Mouse (Mus musculus): ENCODE data around the gene Exoc4.

The Exoc4 gene

DNA sequence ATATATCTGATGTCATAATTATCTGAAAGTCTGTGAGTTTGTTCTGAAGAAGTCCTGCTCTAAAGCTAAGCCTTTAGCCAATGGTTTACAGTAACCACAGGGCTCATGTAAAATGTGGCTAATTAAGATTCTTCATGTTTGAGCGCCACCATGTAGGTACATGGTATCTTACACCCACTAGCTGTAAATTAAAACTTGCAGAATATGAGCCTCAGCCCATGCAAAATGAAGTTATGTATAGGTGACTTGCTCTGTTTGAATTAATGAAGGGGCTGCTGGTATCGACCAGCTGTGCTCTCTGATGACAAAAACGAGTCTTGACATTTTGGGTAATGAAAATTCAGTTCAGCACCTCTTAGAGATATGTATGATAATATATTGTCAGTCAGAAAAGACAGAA is 216.0 kb downstream of the Exoc4 start:
- in situ Hi-C loops (cut with MboI; ENCODE audit: unreplicated experiment in 2 of 2): no loop called here

DNA sequence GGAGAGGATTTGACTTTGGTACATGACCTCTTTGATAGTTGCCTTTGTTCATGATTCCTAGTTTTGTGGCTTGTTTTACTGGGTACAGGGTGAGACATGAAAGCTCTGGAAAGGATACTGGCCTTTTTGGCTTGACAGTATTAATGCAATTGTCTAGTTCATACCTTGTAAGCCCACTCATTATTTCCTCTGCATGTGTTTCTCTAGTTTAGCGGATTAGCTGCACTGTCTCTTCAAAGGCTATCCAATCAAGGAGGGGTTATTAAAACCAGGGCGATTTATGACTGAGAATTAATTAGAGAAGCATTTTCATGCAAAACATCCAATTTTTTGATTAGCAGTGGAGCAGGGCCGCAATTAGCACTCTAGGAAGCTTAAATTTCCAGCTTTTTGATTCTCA is 216.5 kb downstream of the Exoc4 start:
- in situ Hi-C loops (cut with MboI; ENCODE audit: unreplicated experiment in 2 of 2): no loop called here

DNA sequence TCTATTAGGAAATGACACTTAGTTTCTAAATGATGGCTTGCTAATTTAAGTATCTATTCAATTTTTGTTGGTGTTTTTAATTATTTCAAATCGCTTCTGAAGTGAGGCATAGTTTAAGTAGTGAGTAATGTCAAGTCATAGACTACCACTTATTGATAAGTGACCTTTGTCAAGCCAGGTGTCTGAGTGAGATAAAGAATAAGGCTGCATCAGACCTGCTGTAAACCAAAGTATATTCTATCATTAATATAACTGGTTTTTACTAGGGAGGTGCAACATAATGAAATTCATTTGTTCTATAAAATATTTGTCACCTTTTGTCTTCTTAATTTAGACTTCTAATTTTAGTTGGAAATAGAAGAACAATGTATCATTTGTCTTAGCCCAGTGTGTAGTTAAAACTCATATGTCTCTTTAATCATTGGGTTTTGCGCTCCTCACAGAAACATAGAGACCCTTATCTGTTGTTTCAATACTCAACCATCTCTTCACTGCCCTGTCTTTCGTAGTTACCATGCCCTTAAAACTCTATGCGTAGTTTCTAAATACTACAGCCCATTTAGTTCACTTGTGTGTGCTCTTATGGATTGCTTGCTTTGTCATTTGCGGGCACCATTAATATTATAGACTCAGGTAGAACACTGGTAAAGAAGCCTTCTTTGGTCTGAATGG is 217.4 kb downstream of the Exoc4 start:
- in situ Hi-C loops (cut with MboI; ENCODE audit: unreplicated experiment in 2 of 2): no loop called here

DNA sequence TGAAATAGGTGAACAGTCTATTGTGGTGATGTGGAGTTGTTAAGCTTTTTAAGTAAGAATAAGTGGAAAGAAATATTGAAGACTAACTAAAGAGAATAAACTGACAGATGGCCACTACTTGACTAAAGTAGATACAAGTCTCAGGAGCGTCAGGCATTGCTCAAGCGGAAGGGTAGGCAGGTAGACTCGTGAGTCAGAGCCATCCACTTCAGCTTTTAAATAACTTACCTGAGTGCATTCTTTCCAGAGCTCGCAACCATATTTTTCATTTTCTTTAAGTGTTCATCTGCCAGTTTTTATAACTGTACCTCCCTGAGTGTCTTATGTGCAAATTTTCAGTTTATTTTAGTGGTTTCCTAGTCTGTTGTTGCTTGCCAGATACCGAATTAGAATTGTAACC is 219.6 kb downstream of the Exoc4 start:
- in situ Hi-C loops (cut with MboI; ENCODE audit: unreplicated experiment in 2 of 2): no loop called here

DNA sequence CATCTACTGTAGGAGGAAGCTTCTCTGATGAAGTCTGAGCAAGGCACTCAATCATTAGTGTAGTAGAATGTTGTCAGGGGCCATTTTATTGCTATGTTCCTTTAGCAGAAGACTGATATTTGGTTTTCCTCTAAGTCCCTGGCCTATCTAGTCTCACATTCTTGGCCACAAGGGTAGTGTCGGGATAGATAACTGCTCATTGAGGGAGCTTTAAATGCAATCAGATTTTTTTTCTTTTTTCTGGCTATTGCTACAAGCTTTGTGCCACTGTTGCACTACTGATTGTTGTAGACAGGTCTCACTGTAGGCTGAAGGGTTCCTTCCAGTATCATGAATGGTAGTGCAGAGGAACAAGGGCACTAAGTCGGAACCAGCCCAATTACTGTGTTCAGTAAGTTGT is 227.2 kb downstream of the Exoc4 start:
- in situ Hi-C loops (cut with MboI; ENCODE audit: unreplicated experiment in 2 of 2): no loop called here

DNA sequence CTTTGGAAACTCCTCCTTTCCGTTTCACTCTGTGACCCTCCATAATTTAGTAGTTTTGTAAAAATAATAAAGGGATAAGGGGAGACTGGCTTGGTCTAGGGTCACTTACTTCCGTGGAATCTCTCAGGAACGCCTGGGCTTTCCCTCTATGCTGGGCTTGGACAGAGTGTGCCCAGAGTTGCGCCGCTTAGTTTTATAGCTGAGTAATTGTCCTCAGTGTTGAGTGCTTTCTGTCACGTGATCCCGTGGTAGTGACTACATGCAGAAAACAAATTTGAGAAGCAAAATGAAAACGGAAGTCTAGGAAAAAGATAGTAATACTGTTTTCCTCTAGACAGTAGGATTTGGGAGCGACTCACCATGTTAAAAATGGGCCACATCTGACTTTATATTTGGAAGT is 235.7 kb downstream of the Exoc4 start:
- in situ Hi-C loops (cut with MboI; ENCODE audit: unreplicated experiment in 2 of 2): no loop called here

DNA sequence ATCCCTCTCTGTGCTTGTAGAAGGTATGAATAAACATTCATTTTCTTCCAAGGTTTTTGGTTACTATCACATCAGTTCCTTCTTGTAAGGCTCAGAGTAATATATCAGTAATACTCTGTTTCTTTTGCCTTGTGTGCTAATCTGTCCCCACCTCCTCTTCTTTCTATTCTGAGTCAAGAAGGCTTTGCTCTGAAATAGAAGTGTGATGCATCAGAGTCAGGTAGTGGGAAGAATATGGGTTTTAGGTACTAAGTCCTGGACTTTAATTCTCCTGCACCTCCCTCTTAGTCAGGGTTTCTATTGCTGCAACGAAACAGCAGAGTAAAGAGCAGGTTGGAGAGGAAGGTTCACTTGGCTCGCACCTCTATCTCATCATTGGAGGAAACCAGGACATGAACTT is 240.9 kb downstream of the Exoc4 start:
- in situ Hi-C loops (cut with MboI; ENCODE audit: unreplicated experiment in 2 of 2): no loop called here

DNA sequence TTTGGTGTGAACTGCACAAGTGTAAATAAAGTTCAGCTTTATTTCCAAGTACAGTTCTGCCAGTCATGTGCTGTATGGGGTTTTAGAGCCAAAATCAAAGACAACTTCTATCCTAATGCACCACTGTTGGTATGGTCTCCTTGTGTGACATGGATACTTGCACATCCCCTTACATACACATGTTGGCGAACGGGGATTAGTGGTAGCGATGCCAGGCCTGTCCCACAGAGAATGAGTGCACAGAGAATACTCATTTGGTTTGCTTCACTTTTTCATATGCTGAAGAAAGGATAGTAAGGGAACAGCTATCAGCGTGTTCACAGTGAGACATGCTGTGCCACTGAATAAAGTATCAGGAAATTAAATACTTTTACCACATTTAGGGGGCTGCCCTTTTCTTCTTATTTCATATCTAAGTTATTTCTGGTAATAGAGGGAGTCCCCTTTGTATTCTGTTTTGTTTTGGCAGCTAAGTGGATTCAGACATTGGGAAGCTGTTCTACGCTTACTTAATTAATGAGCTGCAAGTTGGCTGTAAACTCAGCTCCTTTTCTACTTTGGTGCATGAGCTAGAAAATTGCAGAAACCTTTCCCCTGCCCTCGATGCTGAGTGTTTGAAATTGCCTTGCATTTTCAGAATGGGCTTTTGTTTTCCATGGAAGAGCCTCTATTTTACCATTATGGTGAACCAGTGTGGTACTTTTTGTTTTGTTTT is 247.4 kb downstream of the Exoc4 start:
- in situ Hi-C loops (cut with MboI; ENCODE audit: unreplicated experiment in 2 of 2): no loop called here

DNA sequence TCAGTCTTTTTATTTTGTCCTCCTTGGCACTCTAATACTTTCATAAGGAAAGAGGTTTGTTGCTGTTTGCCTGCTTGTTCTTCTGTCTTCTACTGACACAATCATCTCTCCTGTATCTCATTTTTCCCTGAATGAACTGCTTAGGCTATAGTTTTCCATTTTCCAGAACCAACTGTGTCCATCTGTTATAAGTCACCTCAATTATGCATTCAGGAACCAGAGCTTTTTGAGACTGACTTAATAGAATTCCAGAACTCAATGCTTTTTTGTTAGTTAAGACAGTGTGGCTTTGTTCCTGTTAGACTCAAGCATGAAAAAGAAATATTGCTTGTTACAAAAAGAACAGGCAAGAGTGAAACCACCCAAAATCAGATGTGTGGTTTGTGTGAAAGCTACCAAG is 248.5 kb downstream of the Exoc4 start:
- in situ Hi-C loops (cut with MboI; ENCODE audit: unreplicated experiment in 2 of 2): no loop called here

DNA sequence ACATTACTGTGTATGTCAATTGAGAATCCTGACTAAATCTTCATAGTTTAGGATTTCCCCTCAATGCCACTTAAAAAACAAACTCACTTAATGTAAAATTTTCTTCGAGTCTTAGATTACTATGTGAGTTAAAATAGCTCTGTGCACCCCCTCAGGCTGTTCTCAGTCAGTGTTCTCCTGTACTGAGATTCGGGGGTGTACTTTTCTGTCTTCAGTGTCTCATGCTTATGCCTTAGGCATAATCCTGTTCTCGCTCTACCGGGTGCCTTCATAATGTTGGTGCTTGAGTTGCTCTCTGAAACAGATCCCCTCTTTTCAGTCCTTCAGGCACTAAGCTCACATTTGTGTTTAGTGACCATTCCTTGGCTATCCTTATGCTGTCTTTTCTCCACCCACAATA is 253.5 kb downstream of the Exoc4 start:
- in situ Hi-C loops (cut with MboI; ENCODE audit: unreplicated experiment in 2 of 2): no loop called here

DNA sequence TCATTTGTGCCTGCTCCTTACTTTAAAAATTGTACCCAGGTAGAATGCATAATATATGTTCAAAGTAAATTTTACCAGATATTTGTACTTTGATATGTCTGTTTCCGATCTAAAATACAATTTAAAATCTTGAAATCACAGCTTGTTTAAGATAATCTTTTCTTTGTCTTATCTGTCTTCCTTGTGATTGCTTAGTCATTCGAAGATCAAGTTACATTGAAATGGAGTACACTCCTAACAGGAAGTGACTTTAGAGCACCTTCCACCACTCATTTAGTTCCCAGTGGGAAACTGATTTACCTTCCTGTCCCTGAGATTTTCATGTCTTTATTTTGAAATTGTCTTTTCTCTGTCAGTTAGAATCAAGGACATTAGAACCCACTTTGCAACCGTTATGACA is 254.5 kb downstream of the Exoc4 start:
- in situ Hi-C loops (cut with MboI; ENCODE audit: unreplicated experiment in 2 of 2): no loop called here

DNA sequence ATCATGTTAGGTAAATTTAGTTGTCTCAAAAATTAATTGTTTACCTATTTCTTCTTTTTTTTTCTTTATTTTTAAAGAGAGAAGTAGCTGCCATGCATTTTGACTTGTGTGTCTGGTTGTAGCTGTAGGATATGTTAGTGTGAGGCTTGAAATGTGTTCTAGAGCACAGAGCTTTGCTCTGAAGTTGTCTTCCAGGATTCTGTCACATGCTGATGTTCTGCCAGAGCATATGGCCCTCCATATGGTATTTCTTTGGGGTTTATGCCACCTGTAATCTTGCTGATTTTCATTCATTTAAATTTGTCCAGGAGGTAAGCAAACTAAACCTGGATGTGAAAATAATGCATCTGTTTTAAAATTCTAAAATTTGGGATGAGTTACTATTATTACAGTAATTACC is 258.2 kb downstream of the Exoc4 start:
- in situ Hi-C loops (cut with MboI; ENCODE audit: unreplicated experiment in 2 of 2): no loop called here

DNA sequence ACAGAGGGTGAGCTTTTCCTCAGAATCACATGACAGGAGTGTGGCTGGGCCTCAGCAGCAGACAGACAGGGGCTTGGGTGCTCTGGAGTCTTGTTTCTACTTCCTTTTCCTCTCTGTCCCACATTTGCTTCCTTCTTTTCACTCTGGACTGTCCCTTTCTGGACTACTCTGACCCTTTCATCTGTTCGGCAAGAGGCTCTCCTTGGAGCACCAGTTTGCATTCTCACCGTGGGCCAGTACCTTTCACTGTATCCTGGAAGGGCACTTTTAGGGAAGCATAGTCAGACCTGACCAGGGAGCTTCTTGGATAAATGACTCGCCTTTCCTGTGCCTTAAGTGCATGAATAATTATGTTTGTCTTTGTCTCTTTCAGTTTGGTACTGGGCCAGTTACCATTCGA is 266.5 kb downstream of the Exoc4 start:
- in situ Hi-C loops (cut with MboI; ENCODE audit: unreplicated experiment in 2 of 2): no loop called here

DNA sequence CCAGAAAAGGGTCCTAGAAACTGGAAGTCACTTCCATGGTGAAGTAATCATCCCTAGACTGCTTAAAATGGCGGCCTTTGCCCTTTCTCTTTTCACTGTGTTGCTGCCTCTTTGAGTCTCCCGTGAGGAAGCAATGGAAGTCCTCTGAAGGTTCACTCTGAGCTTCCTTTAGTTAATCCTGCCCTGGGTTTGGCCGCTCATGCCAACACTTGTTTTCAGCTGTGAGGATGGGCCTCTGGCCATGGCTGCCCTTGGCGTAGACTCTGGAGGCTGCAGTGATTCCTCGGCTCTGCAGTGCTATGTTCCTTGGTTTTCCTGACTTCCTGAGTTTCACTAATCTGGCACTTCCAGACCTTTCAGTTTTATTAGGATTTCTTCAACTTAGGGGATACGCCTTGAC is 267.9 kb downstream of the Exoc4 start:
- in situ Hi-C loops (cut with MboI; ENCODE audit: unreplicated experiment in 2 of 2): no loop called here

DNA sequence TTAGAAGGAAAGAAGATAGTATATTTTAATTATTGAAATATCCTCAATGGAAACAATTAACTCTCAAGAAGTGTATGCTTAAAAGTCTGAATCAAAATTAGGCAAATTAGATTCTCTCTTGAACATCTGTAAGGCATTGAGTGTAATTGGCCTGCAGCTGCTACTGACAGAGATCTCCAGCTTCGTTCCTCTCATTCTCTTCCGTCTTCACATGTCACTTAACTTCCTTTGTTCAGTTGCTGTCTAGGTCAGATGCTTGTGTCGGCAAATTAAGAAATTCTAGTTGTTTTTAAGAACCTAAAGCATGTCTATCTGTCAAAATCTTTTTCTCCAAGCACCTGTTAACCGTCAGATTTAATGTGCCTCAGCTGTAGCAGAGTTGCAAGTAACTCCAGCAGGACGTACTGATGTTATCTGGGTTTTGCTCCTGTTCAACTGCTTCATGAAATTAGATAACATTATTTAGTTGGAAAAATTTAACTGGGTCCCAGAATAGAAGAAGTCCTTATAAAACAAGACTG is 269.1 kb downstream of the Exoc4 start:
- in situ Hi-C loops (cut with MboI; ENCODE audit: unreplicated experiment in 2 of 2): no loop called here

DNA sequence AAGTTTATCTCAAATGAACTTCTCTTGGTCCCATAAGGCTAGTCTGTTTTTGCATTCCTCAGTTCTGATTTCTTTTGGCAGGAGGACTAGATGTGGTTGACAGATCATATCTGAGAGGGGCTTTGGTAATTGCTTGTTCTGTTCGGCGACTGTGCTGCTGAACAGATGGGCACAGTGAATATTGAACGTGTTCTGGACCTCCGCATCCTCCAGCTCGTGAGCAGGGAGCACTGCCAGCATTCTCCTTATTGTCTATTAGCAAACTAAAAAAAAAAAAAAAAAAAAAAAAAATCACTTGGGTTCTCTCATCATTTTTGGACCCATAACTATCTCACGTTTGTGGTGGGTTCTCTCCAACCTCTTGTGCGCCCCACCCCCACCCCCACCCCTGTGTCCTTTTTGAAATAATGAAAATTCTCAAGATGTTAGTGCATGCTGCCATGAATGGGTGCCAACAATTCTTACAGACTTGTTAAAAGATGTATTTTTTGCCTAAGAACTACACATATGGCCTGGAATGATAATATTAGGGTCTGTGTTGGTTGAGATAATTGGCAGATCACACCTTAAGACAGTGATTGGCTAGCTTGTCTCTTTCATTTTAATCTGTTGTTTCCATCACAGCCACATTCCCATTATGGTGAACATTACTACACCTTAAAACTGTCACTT is 276.9 kb downstream of the Exoc4 start:
- in situ Hi-C loops (cut with MboI; ENCODE audit: unreplicated experiment in 2 of 2): no loop called here

DNA sequence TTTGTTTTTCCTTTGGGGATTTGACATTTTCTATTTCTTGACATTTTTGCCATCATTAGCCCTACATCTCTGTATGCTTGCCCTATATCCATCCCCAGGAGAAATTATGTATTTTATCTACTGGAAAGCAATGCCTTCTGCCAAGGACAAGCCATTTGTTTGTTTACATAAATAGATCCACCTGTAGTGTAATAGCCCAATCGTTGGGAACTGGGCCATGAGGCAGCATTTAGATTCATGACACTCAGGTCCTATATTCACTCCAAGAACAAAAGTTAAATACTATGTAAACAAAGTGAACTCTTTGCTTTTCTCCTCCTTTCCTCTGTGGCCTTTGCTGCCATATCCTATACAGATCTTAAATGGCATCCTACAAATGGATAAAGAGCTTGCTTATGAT is 291.5 kb downstream of the Exoc4 start:
- in situ Hi-C loops (cut with MboI; ENCODE audit: unreplicated experiment in 2 of 2): no loop called here

DNA sequence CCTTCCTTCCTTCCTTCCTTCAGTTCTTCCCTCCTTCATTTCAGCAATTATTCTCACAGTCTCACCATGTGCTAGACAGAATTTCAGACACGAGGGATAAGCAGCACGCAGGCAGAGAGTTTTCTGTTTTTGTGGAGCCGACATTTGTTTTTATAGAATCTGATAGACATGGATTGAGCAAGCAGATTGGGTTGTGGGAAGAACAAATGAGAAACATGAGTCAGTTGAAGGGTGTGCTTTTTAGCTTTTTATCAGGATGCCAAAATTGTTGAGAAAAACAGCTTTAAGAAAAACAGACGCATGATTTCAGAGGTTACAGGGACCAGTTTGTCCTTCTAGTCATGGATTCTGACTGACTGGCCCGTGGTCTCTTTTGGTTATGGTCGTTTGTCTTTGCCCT is 293.8 kb downstream of the Exoc4 start:
- in situ Hi-C loops (cut with MboI; ENCODE audit: unreplicated experiment in 2 of 2): no loop called here

DNA sequence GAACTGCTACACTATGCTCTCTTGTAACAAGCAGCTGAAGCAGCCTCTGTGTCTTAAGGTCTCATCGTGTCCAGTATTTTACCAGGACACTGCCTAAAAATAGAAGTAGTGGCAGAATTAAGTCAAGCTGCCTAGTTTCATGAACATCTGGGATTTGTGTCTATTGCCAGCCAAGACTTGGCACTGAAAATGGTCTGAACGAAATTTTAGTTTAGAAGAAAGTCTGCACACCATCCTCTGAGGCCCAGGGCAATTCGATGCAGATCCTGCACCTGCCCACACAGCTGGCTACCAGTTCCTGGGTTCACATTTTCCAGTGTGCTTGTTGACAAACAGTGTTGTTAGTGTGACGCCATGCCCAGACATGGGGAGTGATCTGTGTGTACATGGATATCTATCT is 303.0 kb downstream of the Exoc4 start:
- in situ Hi-C loops (cut with MboI; ENCODE audit: unreplicated experiment in 2 of 2): no loop called here

DNA sequence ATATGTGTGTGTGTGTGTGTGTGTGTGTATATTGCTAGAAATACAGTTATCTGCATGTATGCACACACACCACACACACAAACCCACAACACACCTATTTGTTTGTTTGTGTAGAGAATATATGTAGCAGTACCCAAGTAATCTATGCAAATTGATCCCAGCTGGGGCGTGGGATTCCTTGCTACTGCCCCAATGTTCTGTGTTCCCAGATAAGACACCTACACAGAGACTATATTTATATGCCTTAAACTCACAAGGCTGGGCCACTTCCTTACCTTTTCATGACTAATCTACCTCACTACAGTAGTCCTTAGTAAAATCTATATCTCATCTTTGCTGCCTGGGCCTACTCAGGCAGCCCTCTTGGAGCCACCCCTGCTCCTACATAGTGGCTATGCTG is 312.0 kb downstream of the Exoc4 start:
- in situ Hi-C loops (cut with MboI; ENCODE audit: unreplicated experiment in 2 of 2): no loop called here

DNA sequence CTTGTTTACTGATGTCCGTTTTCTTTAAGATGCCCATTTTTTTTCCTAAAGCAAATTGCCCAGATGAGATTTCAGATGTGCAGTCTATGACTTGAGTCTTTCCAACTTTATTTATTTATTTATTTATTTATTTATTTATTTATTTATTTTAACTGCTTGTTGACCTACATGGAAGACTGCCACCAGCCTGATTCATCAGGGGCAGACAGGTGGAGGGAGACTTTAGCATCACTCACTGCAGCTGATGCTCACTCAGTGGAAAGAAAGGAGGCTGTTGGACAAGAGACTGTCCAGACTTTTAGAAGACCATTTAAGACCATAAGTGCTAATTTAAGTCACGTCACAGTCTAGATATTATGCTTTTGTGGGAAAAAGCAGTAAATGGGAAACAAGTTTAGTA is 313.0 kb downstream of the Exoc4 start:
- in situ Hi-C loops (cut with MboI; ENCODE audit: unreplicated experiment in 2 of 2): no loop called here

DNA sequence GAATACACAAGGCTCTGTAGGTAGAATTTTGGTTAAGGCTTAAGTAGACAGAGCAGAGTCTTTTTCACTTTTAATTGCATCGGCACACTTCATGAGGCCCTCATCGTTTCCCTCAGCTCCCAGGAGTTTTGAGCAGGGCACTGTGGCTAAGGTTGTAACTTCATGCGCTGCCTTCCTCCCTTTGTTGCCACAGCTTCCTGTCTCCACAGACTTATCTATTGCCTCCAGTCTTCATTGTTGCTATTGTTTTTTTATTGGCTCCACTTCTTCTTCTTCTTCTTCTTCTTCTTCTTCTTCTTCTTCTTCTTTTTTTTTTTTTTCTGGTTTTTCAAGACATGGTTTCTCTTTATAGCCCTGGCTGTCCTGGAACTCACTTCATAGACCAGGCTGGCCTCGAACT is 327.1 kb downstream of the Exoc4 start:
- in situ Hi-C loops (cut with MboI; ENCODE audit: unreplicated experiment in 2 of 2): no loop called here

Measured in v-Abl transformed pro-B cells (cell line).